Mouse (Mus musculus) heart, postnatal 0 days (tissue): ENCODE results near the gene Prkag2. TPM values are rescaled to one million over a fixed set of nuclear protein-coding genes. Genes with fewer than 3 reads are reported as not detected.
"Not testable (repeated sequence)": the region's sequence is repeated elsewhere in the genome, so short reads cannot be mapped to it uniquely, and the experiment has no call there.

Experiments
- ATAC-seq: fragments of 200-750 bp; cut with Nextera tagmentation; 2 replicates; pipeline ENCODE4 v1.8.0; 2017; ENCODE audit warnings: low read depth, moderate number of reproducible peaks, moderate library complexity; ENCODE audit not compliant: insufficient read depth
- DNase-seq: peaks from one replicate; pipeline ENCODE4 v3.0.0-alpha.2; 2016; ENCODE audit warnings: low spot score
- H3K27ac ChIP-seq: fragments of 300-500 bp; sonication (generic); 2 replicates; pipeline ENCODE4 v1.5.1; 2014; ENCODE audit warnings: low read depth, mild to moderate bottlenecking
- H3K27me3 ChIP-seq: fragments of 300-500 bp; sonication (generic); 2 replicates; pipeline ENCODE4 v1.6.1; 2014; ENCODE audit warnings: low read length, mixed read lengths; ENCODE audit not compliant: control insufficient read depth, insufficient read depth
- H3K36me3 ChIP-seq: fragments of 300-500 bp; sonication (generic); replicated peaks from 2 replicates; pipeline ENCODE4 v1.6.1; 2014; ENCODE audit warnings: low read length, mixed read lengths; ENCODE audit not compliant: control insufficient read depth, insufficient read depth
- H3K4me1 ChIP-seq: fragments of 300-500 bp; sonication (generic); 2 replicates; pipeline ENCODE4 v1.6.1; 2014; ENCODE audit warnings: antibody characterized with exemption; ENCODE audit not compliant: control insufficient read depth, insufficient read depth
- H3K4me2 ChIP-seq: fragments of 300-500 bp; sonication (generic); 2 replicates; pipeline ENCODE4 v1.6.1; 2014; ENCODE audit warnings: low read depth, mild to moderate bottlenecking, low read length, moderate library complexity
- H3K4me3 ChIP-seq: fragments of 300-500 bp; sonication (generic); 2 replicates; pipeline ENCODE4 v1.5.1; 2014; ENCODE audit warnings: low read depth, low read length
- H3K9ac ChIP-seq: fragments of 300-500 bp; sonication (generic); replicated peaks from 2 replicates; pipeline ENCODE4 v1.6.1; 2014; ENCODE audit warnings: low read depth, low read length, mixed read lengths
- H3K9me3 ChIP-seq: fragments of 300-500 bp; sonication (generic); replicated peaks from 2 replicates; pipeline ENCODE4 v1.6.1; 2016; ENCODE audit warnings: low read length; ENCODE audit not compliant: control insufficient read depth
- CTCF ChIP-seq: IDR thresholded peaks from 2 replicates; pipeline ENCODE4 v1.5.1; 2016; ENCODE audit warnings: antibody characterized with exemption, control low read depth, low read depth
- EP300 ChIP-seq: IDR thresholded peaks from 2 replicates; pipeline ENCODE4 v1.6.1; 2016; ENCODE audit warnings: antibody characterized with exemption, low read depth
- WGBS: fragments of 180-500 bp; shearing (Covaris S2); extraction: QIAGEN DNeasy Blood & Tissue Kit; methylation state at CpG from one replicate; pipeline ENCODE4 v1.1.7; 2014; 5-methylcytosine and 5-hydroxymethylcytosine counted together
- polyA plus RNA-seq: library from polyadenylated mRNA; unstranded; fragments of >200 nt; fragmentation: Nextera tagmentation; extraction: Ambion mirVana; gene quantifications from 2 replicates; pipeline ENCODE4 v1.2.1, GENCODE M21; 2015
- total RNA-seq: library from RNA; depleted of rRNA; stranded (reverse); fragments of >200 nt; gene quantifications from 2 replicates; pipeline ENCODE4 v1.2.3, GENCODE M21; 2014; ENCODE audit warnings: low replicate concordance

Prkag2 gene
- total and polyA plus RNA-seq, 2 experiments from 2014 or later: 62.9 to 121 TPM

DNA sequence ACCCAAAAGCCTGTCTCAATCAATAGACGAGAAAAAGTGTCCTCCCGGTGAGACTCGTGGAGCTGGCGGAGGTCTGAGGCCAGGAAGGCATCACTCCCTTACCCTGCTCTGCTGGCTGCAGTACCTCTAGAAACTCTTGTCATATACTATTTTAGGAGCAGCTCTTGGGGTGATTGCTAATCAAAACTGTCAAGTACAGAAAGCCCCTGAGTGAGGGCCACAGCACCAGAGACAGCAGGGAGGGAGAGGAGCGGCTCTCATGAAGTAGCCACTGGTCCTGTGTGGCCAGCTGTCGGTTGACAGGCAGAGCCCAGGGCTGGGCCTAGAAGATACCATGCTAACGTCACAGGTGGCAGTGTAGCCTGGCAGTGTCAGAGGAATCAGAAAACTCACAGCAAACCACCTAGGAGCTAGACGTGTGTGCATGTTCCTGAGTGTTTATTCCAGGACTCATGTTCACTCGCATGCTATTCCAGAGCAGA is 239.0 kb downstream of the Prkag2 start:
- H3K4me1 ChIP-seq: peaks cover 25% of the 10 kb centered on the region
- no peak overlapping the region for H3K4me3 ChIP-seq
- no peak overlapping the region for H3K9ac ChIP-seq
- TF ChIP-seq CTCF: no peak
- H3K4me2 ChIP-seq: no peak overlapping the region
- H3K27me3 ChIP-seq: no peaks in the 10 kb centered on the region
- 38% methylated on average over 9 of the region's 9 CpGs for WGBS
- no peaks in the 10 kb centered on the region for H3K9me3 ChIP-seq
- ATAC-seq: peak; percentile 59
- H3K36me3 ChIP-seq: peaks cover 37% of the 10 kb centered on the region
- peak; percentile 31 for DNase-seq
- H3K27ac ChIP-seq: peak overlapping the region; percentile 87

GRCm38 (mm10) chr5:24860635-24861448 is 239.6 kb downstream of the Prkag2 start:
- DNase-seq (peak; percentile 62), ATAC-seq (peak; percentile 64)
- H3K27ac ChIP-seq: peak overlapping the region; percentile 87
- no peak overlapping the region for H3K4me3 ChIP-seq
- H3K36me3 ChIP-seq: peaks cover 31% of the 10 kb centered on the region
- WGBS: 36% methylated on average over 13 of the region's 13 CpGs
- peaks cover 25% of the 10 kb centered on the region for H3K4me1 ChIP-seq
- H3K4me2 ChIP-seq: no peak overlapping the region
- H3K9me3 ChIP-seq: no peaks in the 10 kb centered on the region
- H3K9ac ChIP-seq: no peak overlapping the region
- H3K27me3 ChIP-seq: no peaks in the 10 kb centered on the region
- TF ChIP-seq CTCF (no peak), EP300 (peak; percentile 46; the same call in 1 of the 2 replicates)

DNA sequence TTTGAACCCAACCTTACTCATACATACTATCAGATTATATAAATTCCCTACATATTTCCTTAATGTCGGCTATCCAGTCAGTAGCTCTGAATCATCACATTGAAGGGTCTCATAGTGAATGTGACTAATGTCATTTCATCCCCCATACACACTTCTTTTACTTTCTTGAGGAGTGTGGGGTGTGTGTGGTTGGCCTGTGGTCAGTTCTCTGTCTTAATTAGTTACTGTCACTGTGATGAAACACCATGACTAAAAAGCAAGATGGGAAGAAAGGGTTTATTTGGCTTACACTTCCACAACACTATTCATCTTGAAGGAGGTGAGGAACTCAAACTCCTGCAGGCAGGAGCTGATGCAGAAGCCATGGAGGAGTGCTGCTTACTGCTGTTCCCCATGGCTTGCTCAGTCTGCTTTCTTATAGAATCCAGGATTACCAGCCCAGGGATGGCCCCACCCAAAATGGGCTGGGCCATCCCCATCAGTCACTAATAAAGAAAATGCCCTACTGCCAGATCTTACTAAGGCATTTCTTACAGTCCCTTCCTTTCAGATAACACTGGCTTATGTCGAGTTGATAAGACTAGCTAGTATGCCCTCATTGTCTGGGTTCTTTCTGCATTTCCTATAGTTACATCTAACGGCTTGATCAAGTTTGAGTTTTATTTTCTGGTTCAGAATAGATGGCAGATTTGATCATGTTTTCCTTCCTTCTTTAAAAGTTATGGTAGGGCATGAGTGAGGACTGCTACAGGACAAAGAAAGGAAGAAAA is 240.5 kb downstream of the Prkag2 start:
- peaks cover 27% of the 10 kb centered on the region for H3K4me1 ChIP-seq
- H3K9me3 ChIP-seq: no peaks in the 10 kb centered on the region
- DNase-seq (no peak), ATAC-seq (no peak)
- WGBS: 41% methylated on average over 3 of the region's 3 CpGs
- peaks cover 30% of the 10 kb centered on the region for H3K36me3 ChIP-seq
- H3K27ac ChIP-seq: peak overlapping the region; percentile 87
- no peaks in the 10 kb centered on the region for H3K27me3 ChIP-seq
- no peak overlapping the region for H3K9ac ChIP-seq
- TF ChIP-seq EP300 (no peak), CTCF (no peak)
- no peak overlapping the region for H3K4me3 ChIP-seq
- H3K4me2 ChIP-seq: no peak overlapping the region

DNA sequence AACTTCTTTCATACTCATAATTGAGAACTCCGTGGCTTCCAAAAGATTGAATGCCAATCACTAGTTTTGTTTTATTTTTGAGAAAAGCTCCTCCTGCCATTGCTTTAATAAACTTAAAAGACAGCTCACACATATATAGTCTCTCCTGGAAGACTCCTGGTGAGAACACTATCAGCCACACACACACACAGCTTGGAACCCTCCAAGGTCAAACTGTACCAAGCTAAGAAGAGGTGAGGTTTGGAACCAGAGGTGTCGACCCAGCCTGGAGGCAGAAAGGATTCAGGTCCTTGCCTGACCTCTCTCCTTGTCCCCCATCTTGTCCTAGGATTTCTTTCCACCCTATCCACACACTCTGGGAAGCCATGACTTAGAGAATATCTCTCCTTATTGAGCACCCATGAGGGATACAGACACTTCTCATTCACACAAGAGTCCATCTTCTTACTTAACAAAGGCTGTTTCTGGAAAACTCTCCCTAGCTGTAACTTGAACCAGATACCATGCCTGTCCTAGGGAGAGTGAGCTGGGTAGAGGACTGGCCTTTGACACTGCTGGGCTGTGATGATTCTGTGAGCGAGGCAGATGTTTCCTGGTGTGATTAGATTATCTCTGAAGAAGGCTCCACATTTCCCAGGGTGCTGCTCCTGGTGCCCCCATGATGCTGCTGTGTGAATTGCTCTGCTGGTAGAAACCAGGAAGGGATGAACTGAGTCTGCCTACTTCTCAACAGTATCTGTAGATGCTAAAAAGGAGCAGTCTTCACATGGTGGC is 245.4 kb downstream of the Prkag2 start:
- no peaks in the 10 kb centered on the region for H3K27me3 ChIP-seq
- H3K36me3 ChIP-seq: no peaks in the 10 kb centered on the region
- no peak overlapping the region for H3K4me2 ChIP-seq
- no peak overlapping the region for H3K4me3 ChIP-seq
- whole genome bisulfite sequencing: 64% methylated on average over 3 of the region's 3 CpGs
- H3K4me1 ChIP-seq: peaks cover 12% of the 10 kb centered on the region
- TF ChIP-seq CTCF (no peak), EP300 (no peak)
- H3K9me3 ChIP-seq: no peaks in the 10 kb centered on the region
- no peak overlapping the region for H3K27ac ChIP-seq
- DNase-seq: no peak
- H3K9ac ChIP-seq: no peak overlapping the region
- ATAC-seq: no peak

GRCm38 (mm10) chr5:24854256-24854655 is 246.2 kb downstream of the Prkag2 start:
- ATAC-seq (no peak), DNase-seq (no peak)
- 95% methylated on average over 3 of the region's 3 CpGs for WGBS
- Histone ChIP-seq H3K36me3 (no peaks in the 10 kb centered on the region), H3K9ac (no peak overlapping the region), H3K4me2 (no peak overlapping the region), H3K4me1 (peaks cover 8% of the 10 kb centered on the region), H3K27me3 (no peaks in the 10 kb centered on the region), H3K4me3 (no peak overlapping the region), H3K27ac (no peak overlapping the region), H3K9me3 (no peaks in the 10 kb centered on the region)
- no peak for TF ChIP-seq CTCF
- no peak for TF ChIP-seq EP300

GRCm38 (mm10) chr5:24848261-24848660 is 252.2 kb downstream of the Prkag2 start:
- 83% methylated on average over 14 of the region's 14 CpGs for WGBS
- not testable (repeated sequence) for H3K9ac ChIP-seq, H3K36me3 ChIP-seq, DNase-seq, H3K9me3 ChIP-seq, H3K4me3 ChIP-seq, H3K4me1 ChIP-seq, H3K4me2 ChIP-seq, ATAC-seq, H3K27me3 ChIP-seq, H3K27ac ChIP-seq
